8 mouse cellular contexts compared by ENCODE assay signal in genomic region chr4:47947869-47948573, GRCm38 (mm10).
DNase-seq lines count a peak whose midpoint lies in the region; ATAC-seq lines count a peak whose summit lies in the region.

No protein-coding gene starts in this region.

- peak; percentile 62; the same call in 1 of the 2 replicates for ATAC-seq in embryonic facial prominence, embryonic 14.5 days (ENCODE audit: low read depth)
- no peak for ATAC-seq in megakaryocyte-erythroid progenitor cell, adult 5-6 weeks (replicated peaks; ENCODE audit: low FRiP score, low TSS enrichment, poor library complexity, severe bottlenecking)

- H3K27ac ChIP-seq in embryonic facial prominence, embryonic 14.5 days (replicated peaks; ENCODE audit: low read depth, low read length) = no peak overlapping the region
- no peak overlapping the region for H3K27ac ChIP-seq in embryonic facial prominence, embryonic 10.5 days (replicated peaks)

- no peak overlapping the region for H3K9ac ChIP-seq in embryonic facial prominence, embryonic 14.5 days (ENCODE audit: low read depth, low read length)

- H3K27me3 ChIP-seq in embryonic facial prominence, embryonic 14.5 days (replicated peaks; ENCODE audit: control insufficient read depth, insufficient read depth, low read length) = no peaks in the 10 kb centered on the region
- H3K27me3 ChIP-seq in embryonic facial prominence, embryonic 10.5 days (replicated peaks; ENCODE audit: low read depth, poor library complexity, severe bottlenecking) = no peaks in the 10 kb centered on the region

- no peak overlapping the region for H3K4me2 ChIP-seq in embryonic facial prominence, embryonic 14.5 days (ENCODE audit: low read depth, low read length)

- 0 out of 2 replicates have a peak, but pooled peaks cover 7% of the 10 kb centered on the region for H3K4me1 ChIP-seq in embryonic facial prominence, embryonic 14.5 days (ENCODE audit: control insufficient read depth, insufficient read depth, low read length)
- H3K4me1 ChIP-seq in embryonic facial prominence, embryonic 10.5 days = no peaks in the 10 kb centered on the region

- H3K9me3 ChIP-seq in embryonic facial prominence, embryonic 14.5 days (ENCODE audit: control insufficient read depth, low read length) = no peaks in the 10 kb centered on the region
- no peaks in the 10 kb centered on the region for H3K9me3 ChIP-seq in embryonic facial prominence, embryonic 10.5 days

- WGBS in embryonic facial prominence, embryonic 14.5 days = 65% methylated on average over 16 of the region's 16 CpGs
- WGBS in embryonic facial prominence, embryonic 10.5 days = 77% methylated on average over 16 of the region's 16 CpGs

- DNase-seq in embryonic facial prominence, embryonic 14.5 days (ENCODE audit: low spot score) = peak; percentile 30
- DNase-seq in embryonic facial prominence, embryonic 10.5 days (ENCODE audit: low spot score) = no peak
- DNase-seq in urinary bladder, postnatal 14 days (ENCODE audit: low spot score) = peak; percentile 6
- no peak for DNase-seq in urinary bladder, adult 18-20 months (ENCODE audit: low spot score in 2 of 2)
- DNase-seq in kidney, postnatal 14 days = peak; percentile 45
- peak; percentile 7 to 22 for DNase-seq in right cerebral cortex, postnatal 36 days (ENCODE audit: low spot score in 2 of 2)
- no peak for DNase-seq in cerebellum, adult 11-12 months

- no peak overlapping the region for H3K4me3 ChIP-seq in embryonic facial prominence, embryonic 14.5 days (ENCODE audit: low read depth, low read length)
- H3K4me3 ChIP-seq in embryonic facial prominence, embryonic 10.5 days = no peak overlapping the region

- H3K36me3 ChIP-seq in embryonic facial prominence, embryonic 14.5 days (ENCODE audit: control insufficient read depth, insufficient read depth, low read length) = no peaks in the 10 kb centered on the region
- H3K36me3 ChIP-seq in embryonic facial prominence, embryonic 10.5 days (replicated peaks) = no peaks in the 10 kb centered on the region

Comparison
In these comparisons a context has a peak if more than half of its experiments do, and no peak if none do; other contexts are left out.
1. DNase-seq: peak in embryonic facial prominence, embryonic 14.5 days (single experiment), urinary bladder, postnatal 14 days (single experiment), kidney, postnatal 14 days (single experiment) and right cerebral cortex, postnatal 36 days (2 of 2); none in embryonic facial prominence, embryonic 10.5 days (single experiment), urinary bladder, adult 18-20 months (0 of 2) and cerebellum, adult 11-12 months (single experiment).